Mouse (Mus musculus): ENCODE data around the gene 1700017D01Rik.

GRCm38 (mm10) chr19:11050286-11050685 lies 80.4 kb downstream of the 1700017D01Rik start:
- TF ChIP-seq CTCF (IDR thresholded peaks at IDR 0.05; ENCODE audit: extremely low read depth, insufficient read depth, insufficient read length, insufficient replicate concordance) (no peak), POLR2A (IDR thresholded peaks at IDR 0.05; ENCODE audit: low read depth, low read length) (no peak)

Data from spleen, adult 2 months (tissue).